Mouse (Mus musculus): ENCODE measurements at regions not wholly inside any gene's neighbourhood (a gene's known extent, or its start where the extent isn't known, plus 50 kb on each side); places are given as distances from the start of the nearest gene placed in this dataset.

DNA sequence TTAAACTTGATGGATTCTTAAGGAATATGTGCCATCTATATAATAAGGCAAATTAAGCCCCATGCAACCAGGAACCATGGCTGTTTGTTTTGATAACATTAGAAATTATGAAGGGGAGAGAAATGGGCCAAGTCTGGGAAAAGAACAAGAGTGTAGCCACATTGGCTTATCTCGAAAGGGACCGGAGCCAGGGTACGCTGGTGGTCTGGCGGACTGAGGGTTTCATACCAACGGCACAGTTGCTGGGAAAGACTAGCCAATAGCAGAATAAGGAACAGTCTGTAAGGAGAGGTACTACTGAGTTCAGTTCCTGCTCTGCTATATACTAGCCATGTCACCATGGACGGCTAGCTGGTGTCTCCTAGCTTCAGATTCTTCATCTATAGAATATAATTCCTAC is 105.9 kb upstream of the 1700016C15Rik start:
- TF ChIP-seq POU5F1 (IDR thresholded peaks at IDR 0.05; ENCODE audit: borderline replicate concordance, low read length), result no peak
- TF ChIP-seq CTCF (conservative IDR thresholded peaks at IDR 0.05; ENCODE audit: low read length), result no peak

Measured in E14TG2a.4 (cell line).